Mouse (Mus musculus) adrenal gland, postnatal 25 days (tissue): ENCODE measurements around the gene Hmcn1. TPM values are rescaled to one million over a fixed set of nuclear protein-coding genes. Genes with fewer than 3 reads are reported as not detected.

Experiments used
- DNase-seq: peaks from one replicate; pipeline ENCODE4 v3.0.0; 2021; ENCODE audit warnings: mixed read lengths
- long read RNA-seq: library from polyadenylated mRNA; stranded (forward); transcript quantifications from one replicate; pipeline ENCODE4 v2.0.0, GENCODE M21; 2021
- total RNA-seq: library from RNA; stranded (reverse); gene quantifications from 2 replicates; pipeline ENCODE4 v1.2.3, GENCODE M21; 2021

The Hmcn1 gene
- total RNA-seq, result 1.8 and 2.6 TPM in 2 replicates
- long read RNA-seq, result 0 reads

- peak; percentile 21 for DNase-seq
Measured at GRCm38 (mm10) chr1:150993162-150994064, at the start of gene Hmcn1. Hmcn1 (minus strand) TSS chr1:150993435.

GRCm38 (mm10) chr1:151040945-151041649 is 47.9 kb upstream of the Hmcn1 start:
- DNase-seq, result no peak

- no peak for DNase-seq
Measured at GRCm38 (mm10) chr1:151040290-151040689, 47.1 kb upstream of the Hmcn1 start.

GRCm38 (mm10) chr1:151039189-151039588 is 46.0 kb upstream of the Hmcn1 start:
- DNase-seq, result no peak

- DNase-seq, result no peak
Measured at GRCm38 (mm10) chr1:151038566-151038965, 45.3 kb upstream of the Hmcn1 start.

GRCm38 (mm10) chr1:151036405-151036985 is 43.3 kb upstream of the Hmcn1 start:
- DNase-seq, result no peak

- DNase-seq, result no peak
Measured at GRCm38 (mm10) chr1:151035766-151036165, 42.5 kb upstream of the Hmcn1 start.

- DNase-seq, result peak; percentile 58
Measured at GRCm38 (mm10) chr1:151034993-151035592, 41.9 kb upstream of the Hmcn1 start.

- DNase-seq, result no peak
Measured at GRCm38 (mm10) chr1:151033291-151033690, 40.1 kb upstream of the Hmcn1 start.

- no peak for DNase-seq
Measured at GRCm38 (mm10) chr1:151031581-151031980, 38.3 kb upstream of the Hmcn1 start.

GRCm38 (mm10) chr1:151031086-151031485 is 37.9 kb upstream of the Hmcn1 start:
- DNase-seq, result no peak

GRCm38 (mm10) chr1:151025049-151025773 is 32.0 kb upstream of the Hmcn1 start:
- DNase-seq, result no peak

GRCm38 (mm10) chr1:151019273-151019890 is 26.1 kb upstream of the Hmcn1 start:
- no peak for DNase-seq

GRCm38 (mm10) chr1:151011056-151011455 is 17.8 kb upstream of the Hmcn1 start:
- DNase-seq, result peak; percentile 71

GRCm38 (mm10) chr1:151009115-151009797 is 16.0 kb upstream of the Hmcn1 start:
- DNase-seq, result no peak

GRCm38 (mm10) chr1:151007747-151008146 is 14.5 kb upstream of the Hmcn1 start:
- DNase-seq, result no peak

GRCm38 (mm10) chr1:151004007-151004406 is 10.8 kb upstream of the Hmcn1 start:
- no peak for DNase-seq

- no peak for DNase-seq
Measured at GRCm38 (mm10) chr1:151001868-151002428, 8.7 kb upstream of the Hmcn1 start.

- no peak for DNase-seq
Measured at GRCm38 (mm10) chr1:151000714-151001113, 7.5 kb upstream of the Hmcn1 start.

GRCm38 (mm10) chr1:150994612-150995011 is 1.4 kb upstream of the Hmcn1 start:
- no peak for DNase-seq
